Mouse (Mus musculus) frontal cortex, postnatal 14 days (tissue): ENCODE results near the gene Serp1.
"Not testable (repeated sequence)": the region's sequence is repeated elsewhere in the genome, so short reads cannot be mapped to it uniquely, and the experiment has no call there.

ENCODE experiments used
- DNase-seq, 2 experiments: peaks; one replicate each; pipeline ENCODE4 v3.0.0; 2022; ENCODE audit warnings: low spot score in 2 of 2

The Serp1 gene

GRCm38 (mm10) chr3:58508020-58508750 lies 17.5 kb downstream of the Serp1 start:
- DNase-seq, result no peak

GRCm38 (mm10) chr3:58504676-58505075 lies 21.0 kb downstream of the Serp1 start:
- no peak for DNase-seq

- no peak for DNase-seq
These were observed 21.9 kb downstream of the Serp1 start for GRCm38 (mm10) chr3:58503720-58504333.

- no peak for DNase-seq
These were observed 23.7 kb downstream of the Serp1 start for GRCm38 (mm10) chr3:58501961-58502360.

- no peak for DNase-seq
These were observed 32.1 kb downstream of the Serp1 start for GRCm38 (mm10) chr3:58493621-58494020.

- DNase-seq, result peak in 1 of 2 experiments; percentile 38
These were observed 34.9 kb downstream of the Serp1 start for GRCm38 (mm10) chr3:58490787-58491186.

- no peak for DNase-seq
These were observed 37.5 kb downstream of the Serp1 start for GRCm38 (mm10) chr3:58487999-58488775.

GRCm38 (mm10) chr3:58487121-58487520 lies 38.6 kb downstream of the Serp1 start:
- DNase-seq, result no peak

- DNase-seq, result no peak
These were observed 39.8 kb downstream of the Serp1 start for GRCm38 (mm10) chr3:58485883-58486282.

- no peak for DNase-seq
These were observed 46.8 kb downstream of the Serp1 start for GRCm38 (mm10) chr3:58478755-58479455.

- DNase-seq, result not testable (repeated sequence)
These were observed 50.4 kb downstream of the Serp1 start for GRCm38 (mm10) chr3:58475298-58475697.
